Mouse (Mus musculus): Measurements from ENCODE around the gene Lpp.

The Lpp gene

GRCm38 (mm10) chr16:24447666-24448492 is 54.6 kb downstream of the Lpp start:
- CTCF ChIA-PET, result no interaction called here
- POLR2A ChIA-PET, result interaction anchor here in 1 of 4 experiments (0.5 kb wide), 1 partner anchor 63 kb away, joined by 3 read pairs; no protein-coding TSS in a partner anchor

- POLR2A ChIA-PET, result no interaction called here
- CTCF ChIA-PET, result no interaction called here
These were observed 55.2 kb downstream of the Lpp start for GRCm38 (mm10) chr16:24448493-24448845.

- ChIA-PET POLR2A (interaction anchor here in 3 of 4 experiments (0.7 to 1.9 kb wide), 8 partner anchors 8 to 145 kb away, joined by 3 to 12 read pairs (median 4); no protein-coding TSS in a partner anchor), CTCF (interaction anchor here in 1 of 4 experiments (1.1 kb wide), 1 partner anchor 614 kb away, joined by 3 read pairs; no protein-coding TSS in a partner anchor)
These were observed 56.5 kb downstream of the Lpp start for GRCm38 (mm10) chr16:24449806-24450205.

- CTCF ChIA-PET, result interaction anchor here in 1 of 4 experiments (1.1 kb wide), 1 partner anchor 614 kb away, joined by 3 read pairs; no protein-coding TSS in a partner anchor
- POLR2A ChIA-PET, result interaction anchor here in 3 of 4 experiments (0.7 to 1.9 kb wide), 8 partner anchors 9 to 145 kb away, joined by 3 to 12 read pairs (median 4); no protein-coding TSS in a partner anchor
These were observed 56.9 kb downstream of the Lpp start for GRCm38 (mm10) chr16:24450256-24450655.

GRCm38 (mm10) chr16:24451123-24451522 is 57.8 kb downstream of the Lpp start:
- ChIA-PET CTCF (interaction anchor here in 1 of 4 experiments (0.6 kb wide), 1 partner anchor 16 kb away, joined by 3 read pairs; no protein-coding TSS in a partner anchor), POLR2A (interaction anchor here in 1 of 4 experiments (1.0 to 1.6 kb wide), 3 partner anchors 9 to 103 kb away, joined by 3 to 10 read pairs (median 3); no protein-coding TSS in a partner anchor)

GRCm38 (mm10) chr16:24453536-24453935 is 60.2 kb downstream of the Lpp start:
- ChIA-PET CTCF (no interaction called here), POLR2A (interaction anchor here in 1 of 4 experiments (0.7 to 1.4 kb wide), 2 partner anchors 11 to 441 kb away, joined by 3 read pairs; no protein-coding TSS in a partner anchor)

- ChIA-PET POLR2A (interaction anchor here in 2 of 4 experiments (0.9 to 1.8 kb wide), 4 partner anchors 10 to 36 kb away, joined by 3 to 4 read pairs (median 4); no protein-coding TSS in a partner anchor), CTCF (no interaction called here)
These were observed 61.2 kb downstream of the Lpp start for GRCm38 (mm10) chr16:24454493-24454892.

GRCm38 (mm10) chr16:24455361-24455855 is 62.1 kb downstream of the Lpp start:
- ChIA-PET CTCF (no interaction called here), POLR2A (interaction anchor here in 2 of 4 experiments (0.5 to 1.8 kb wide), 3 partner anchors 15 to 37 kb away, joined by 3 to 4 read pairs (median 3); no protein-coding TSS in a partner anchor)

GRCm38 (mm10) chr16:24463842-24464241 is 70.5 kb downstream of the Lpp start:
- POLR2A ChIA-PET, result interaction anchor here in 2 of 4 experiments (0.8 to 1.2 kb wide), 2 partner anchors 9 to 14 kb away, joined by 4 read pairs; no protein-coding TSS in a partner anchor
- CTCF ChIA-PET, result interaction anchor here in 1 of 4 experiments (0.6 kb wide), 1 partner anchor 245 kb away, joined by 6 read pairs; no protein-coding TSS in a partner anchor

GRCm38 (mm10) chr16:24464436-24464835 is 71.1 kb downstream of the Lpp start:
- POLR2A ChIA-PET, result interaction anchor here in 2 of 4 experiments (0.8 to 1.2 kb wide), 2 partner anchors 10 to 14 kb away, joined by 4 read pairs; no protein-coding TSS in a partner anchor
- CTCF ChIA-PET, result interaction anchor here in 1 of 4 experiments (0.6 kb wide), 1 partner anchor 246 kb away, joined by 6 read pairs; no protein-coding TSS in a partner anchor

GRCm38 (mm10) chr16:24465633-24466032 is 72.3 kb downstream of the Lpp start:
- POLR2A ChIA-PET, result interaction anchor here in 1 of 4 experiments (0.8 to 1.2 kb wide), 2 partner anchors 15 to 28 kb away, joined by 3 read pairs; no protein-coding TSS in a partner anchor
- CTCF ChIA-PET, result interaction anchor here in 1 of 4 experiments (0.6 kb wide), 1 partner anchor 46 kb away, joined by 3 read pairs; no protein-coding TSS in a partner anchor

GRCm38 (mm10) chr16:24467544-24468290 is 74.4 kb downstream of the Lpp start:
- POLR2A ChIA-PET, result interaction anchor here in 1 of 4 experiments (0.6 to 1.0 kb wide), 2 partner anchors 9 to 36 kb away, joined by 3 read pairs; no protein-coding TSS in a partner anchor
- CTCF ChIA-PET, result interaction anchor here in 1 of 4 experiments (0.7 kb wide), 1 partner anchor 112 kb away, joined by 3 read pairs; no protein-coding TSS in a partner anchor

- ChIA-PET CTCF (interaction anchor here in 1 of 4 experiments (0.6 kb wide), 1 partner anchor 705 kb away, joined by 4 read pairs; no protein-coding TSS in a partner anchor), POLR2A (interaction anchor here in 1 of 4 experiments (0.7 kb wide), 1 partner anchor 36 kb away, joined by 3 read pairs; no protein-coding TSS in a partner anchor)
These were observed 76.0 kb downstream of the Lpp start for GRCm38 (mm10) chr16:24469313-24469712.

GRCm38 (mm10) chr16:24470601-24471000 is 77.3 kb downstream of the Lpp start:
- ChIA-PET POLR2A (interaction anchor here in 1 of 4 experiments (0.7 kb wide), 1 partner anchor 397 kb away, joined by 3 read pairs; no protein-coding TSS in a partner anchor), CTCF (no interaction called here)

GRCm38 (mm10) chr16:24471029-24471428 is 77.7 kb downstream of the Lpp start:
- ChIA-PET CTCF (no interaction called here), POLR2A (interaction anchor here in 2 of 4 experiments (0.7 to 1.4 kb wide), 2 partner anchors 9 to 397 kb away, joined by 3 read pairs; no protein-coding TSS in a partner anchor)

GRCm38 (mm10) chr16:24471801-24472200 is 78.5 kb downstream of the Lpp start:
- ChIA-PET CTCF (no interaction called here), POLR2A (interaction anchor here in 1 of 4 experiments (1.4 kb wide), 2 partner anchors 9 to 10 kb away, joined by 3 read pairs; no protein-coding TSS in a partner anchor)

- ChIA-PET POLR2A (interaction anchor here in 1 of 4 experiments (0.6 kb wide), 1 partner anchor 34 kb away, joined by 3 read pairs; no protein-coding TSS in a partner anchor), CTCF (no interaction called here)
These were observed 80.7 kb downstream of the Lpp start for GRCm38 (mm10) chr16:24473966-24474365.

GRCm38 (mm10) chr16:24474781-24475180 is 81.5 kb downstream of the Lpp start:
- ChIA-PET CTCF (no interaction called here), POLR2A (no interaction called here)

Data from embryonic stem cell, embryonic (primary cell).